Mouse (Mus musculus) testis, adult 2 months (tissue): Measurements from ENCODE around the gene Gm10842. TPM values are rescaled to one million over a fixed set of nuclear protein-coding genes. Genes with fewer than 3 reads are reported as not detected.

Experiments used
- H3K27ac ChIP-seq: fragments of 200-500 bp; 2 replicates; pipeline ENCODE4 v1.5.1; 2012; ENCODE audit warnings: low read depth, low read length; ENCODE audit not compliant: control insufficient read depth, insufficient read depth
- H3K27me3 ChIP-seq: fragments of 200-500 bp; 2 replicates; pipeline ENCODE4 v1.6.1; 2012; ENCODE audit warnings: mild to moderate bottlenecking, low read length, moderate library complexity; ENCODE audit not compliant: control insufficient read depth, insufficient read depth
- H3K36me3 ChIP-seq: fragments of 200-500 bp; 2 replicates; pipeline ENCODE4 v1.6.1; 2012; ENCODE audit warnings: mild to moderate bottlenecking, low read length; ENCODE audit not compliant: control insufficient read depth, insufficient read depth
- H3K4me1 ChIP-seq: fragments of 200-500 bp; 2 replicates; pipeline ENCODE4 v1.6.1; 2012; ENCODE audit warnings: low read length; ENCODE audit not compliant: control insufficient read depth, insufficient read depth
- H3K4me3 ChIP-seq: fragments of 200-500 bp; 2 replicates; pipeline ENCODE4 v1.5.1; 2012; ENCODE audit warnings: low read depth, mild to moderate bottlenecking, low read length, moderate library complexity, mixed read lengths; ENCODE audit not compliant: control insufficient read depth
- CTCF ChIP-seq: fragments of 200-500 bp; IDR thresholded peaks from 2 replicates; pipeline ENCODE4 v1.5.1; 2012; ENCODE audit warnings: low read depth, mild to moderate bottlenecking, inconsistent platforms, low read length, moderate library complexity; ENCODE audit not compliant: control insufficient read depth, insufficient read depth, insufficient replicate concordance
- POLR2A ChIP-seq: fragments of 200-500 bp; IDR thresholded peaks from 2 replicates; pipeline ENCODE4 v1.6.1; 2012; ENCODE audit warnings: low read depth, mild to moderate bottlenecking, inconsistent platforms, low read length, moderate library complexity; ENCODE audit not compliant: control insufficient read depth
- polyA plus RNA-seq: library from polyadenylated mRNA; depleted of rRNA; stranded (reverse); fragments of >200 nt; gene quantifications from 2 replicates; pipeline ENCODE4 v1.2.3, GENCODE M21; 2012

The Gm10842 gene
- polyA plus RNA-seq, 1 experiment: not detected

DNA sequence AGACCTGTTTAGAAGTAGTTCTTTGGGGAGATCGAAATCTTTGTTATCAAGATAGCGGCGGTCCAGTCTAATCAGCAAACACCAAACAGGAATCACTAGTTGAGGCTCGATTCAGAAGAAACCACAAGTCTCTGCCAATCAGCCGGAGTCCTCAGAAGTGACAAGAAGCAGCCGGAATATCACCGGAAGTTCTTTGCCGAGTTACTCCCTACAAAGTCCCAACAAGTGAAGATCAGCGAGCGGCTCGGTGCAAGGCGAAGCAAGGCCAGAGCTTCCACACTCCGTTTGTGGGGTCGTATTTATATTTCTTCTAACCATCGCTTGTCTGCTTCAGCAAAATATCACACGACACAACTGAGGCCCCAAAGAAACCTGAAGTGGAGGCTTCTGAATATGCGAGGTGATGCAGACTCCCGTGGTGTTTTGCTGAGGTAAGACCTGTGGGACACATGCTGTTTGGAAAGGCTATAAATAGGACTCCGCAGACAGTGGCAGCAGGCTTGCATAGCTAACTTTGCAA lies 10.1 kb downstream of the Gm10842 start:
- TF ChIP-seq POLR2A (no peak), CTCF (no peak)
- H3K27ac ChIP-seq: no peak overlapping the region
- no peak overlapping the region for H3K4me3 ChIP-seq
- no peaks in the 10 kb centered on the region for H3K27me3 ChIP-seq
- no peaks in the 10 kb centered on the region for H3K36me3 ChIP-seq
- H3K4me1 ChIP-seq: peaks cover 5% of the 10 kb centered on the region

GRCm38 (mm10) chr11:105158047-105158446 lies 11.4 kb downstream of the Gm10842 start:
- no peak for TF ChIP-seq CTCF
- TF ChIP-seq POLR2A: no peak
- H3K4me1 ChIP-seq: peaks cover 5% of the 10 kb centered on the region
- no peaks in the 10 kb centered on the region for H3K36me3 ChIP-seq
- no peak overlapping the region for H3K4me3 ChIP-seq
- no peaks in the 10 kb centered on the region for H3K27me3 ChIP-seq
- H3K27ac ChIP-seq: no peak overlapping the region

- peaks cover 5% of the 10 kb centered on the region for H3K4me1 ChIP-seq
- TF ChIP-seq POLR2A (no peak), CTCF (no peak)
- no peaks in the 10 kb centered on the region for H3K36me3 ChIP-seq
- no peak overlapping the region for H3K4me3 ChIP-seq
- H3K27ac ChIP-seq: no peak overlapping the region
- no peaks in the 10 kb centered on the region for H3K27me3 ChIP-seq
Observed at GRCm38 (mm10) chr11:105159673-105160360, 13.1 kb downstream of the Gm10842 start.

DNA sequence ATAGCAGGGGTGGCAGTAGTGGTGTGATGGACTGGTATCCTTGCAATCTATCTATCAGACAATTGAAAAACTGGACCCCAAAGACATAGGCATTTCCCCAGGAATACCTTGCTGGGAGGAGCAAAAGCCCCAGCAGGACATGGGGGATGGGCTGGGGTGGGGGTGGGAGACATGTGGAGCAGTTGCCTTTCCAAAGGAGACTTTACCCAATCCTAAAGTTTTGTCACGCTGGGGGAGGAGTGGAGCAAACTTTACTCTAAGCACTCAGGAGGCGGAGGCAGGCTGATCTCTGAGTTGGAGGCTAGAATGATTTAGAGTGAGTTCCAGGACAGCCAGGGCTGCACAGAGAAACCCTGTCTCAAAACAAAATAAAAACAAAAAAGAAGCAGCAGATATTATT lies 14.7 kb downstream of the Gm10842 start:
- Histone ChIP-seq H3K27ac (no peak overlapping the region), H3K27me3 (no peaks in the 10 kb centered on the region), H3K4me1 (peaks cover 4% of the 10 kb centered on the region), H3K4me3 (no peak overlapping the region), H3K36me3 (no peaks in the 10 kb centered on the region)
- TF ChIP-seq POLR2A (no peak), CTCF (no peak)

DNA sequence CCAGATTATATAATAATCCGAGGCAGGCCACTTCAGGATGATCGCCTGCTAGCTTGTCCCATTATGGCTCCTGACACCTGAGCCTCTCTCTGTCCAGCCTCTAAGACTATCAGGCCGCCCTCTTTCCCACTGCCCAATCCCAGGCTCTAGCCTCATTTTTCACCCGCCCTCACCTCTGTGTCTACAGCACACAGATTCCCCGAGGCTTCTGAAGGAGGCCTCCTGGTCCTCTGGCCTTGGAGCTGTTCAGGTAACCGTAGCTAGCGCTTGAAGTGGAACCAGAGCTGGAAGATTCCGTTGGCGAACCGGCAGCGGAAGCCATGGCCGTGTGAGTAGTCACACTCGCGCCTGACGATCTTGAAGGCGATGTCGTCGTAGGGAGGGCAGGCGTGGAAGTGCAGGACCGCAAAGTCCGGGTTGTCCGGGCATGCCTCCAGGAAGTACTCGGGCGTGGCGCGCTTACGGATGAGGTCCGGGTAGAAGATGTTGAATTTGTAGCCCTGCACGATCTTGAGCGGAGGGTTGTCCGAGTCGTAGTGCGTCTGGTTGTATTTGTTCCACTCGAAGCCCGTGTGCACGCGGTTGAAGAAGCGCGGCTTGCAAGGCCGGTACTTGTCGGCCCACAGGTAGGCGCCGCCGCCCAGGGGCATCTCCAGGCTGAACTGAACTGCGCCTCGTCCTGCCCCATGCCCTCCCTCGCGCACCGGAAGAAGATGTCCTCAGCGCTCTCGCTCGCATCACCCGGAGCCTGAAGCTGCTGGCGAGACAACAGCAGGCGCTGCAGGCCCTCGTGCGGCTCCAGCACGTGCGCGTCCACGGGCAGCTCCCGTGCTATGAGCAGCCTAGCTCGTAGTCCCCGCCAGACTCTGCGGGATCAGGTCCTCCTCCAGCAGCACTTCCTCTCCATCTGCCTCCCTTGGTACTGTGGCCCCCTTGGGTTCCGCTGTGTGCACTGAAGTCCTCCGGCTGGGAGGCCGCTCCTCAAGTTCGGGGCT lies 18.1 kb downstream of the Gm10842 start:
- Histone ChIP-seq H3K27ac (peak overlapping the region; percentile 74), H3K36me3 (no peaks in the 10 kb centered on the region), H3K4me1 (peaks cover 11% of the 10 kb centered on the region), H3K4me3 (peak overlapping the region; percentile 80), H3K27me3 (no peaks in the 10 kb centered on the region)
- TF ChIP-seq CTCF (no peak), POLR2A (peak; percentile 61; the same call in 1 of the 2 replicates)

- Histone ChIP-seq H3K27ac (no peak overlapping the region), H3K4me3 (peak overlapping the region; percentile 13; the same call in 1 of the 2 replicates)
- TF ChIP-seq POLR2A (no peak), CTCF (no peak)
Observed at GRCm38 (mm10) chr11:105166780-105167179, 20.1 kb downstream of the Gm10842 start.

DNA sequence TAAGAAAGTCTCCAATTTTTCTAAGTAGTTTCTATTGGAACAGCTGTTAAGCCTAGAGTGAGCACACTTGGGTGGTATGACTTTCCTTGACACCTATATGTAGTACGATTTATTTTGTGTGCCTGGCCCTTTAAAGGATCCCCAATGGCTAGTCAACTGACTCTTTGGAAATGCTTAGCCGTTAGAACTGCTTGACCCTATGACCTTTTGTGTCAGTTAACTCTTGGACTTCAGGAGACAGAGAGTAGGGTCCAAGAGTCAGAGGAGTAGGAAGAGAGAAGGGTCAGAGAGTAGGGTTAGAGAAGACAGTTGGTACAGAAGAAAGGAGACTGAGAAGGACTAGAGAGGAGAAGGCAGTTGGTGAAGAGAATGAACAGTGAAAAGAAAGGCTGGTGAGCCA lies 31.8 kb downstream of the Gm10842 start, which contains the start of gene Tlk2:
Gene Tlk2 (plus strand): TSS at position 292 of the 400 bp plus-strand sequence.
- peaks cover 8% of the 10 kb centered on the region; the same call in 1 of the 2 replicates for H3K4me1 ChIP-seq
- peaks cover 4% of the 10 kb centered on the region for H3K36me3 ChIP-seq
- TF ChIP-seq POLR2A: no peak
- no peak for TF ChIP-seq CTCF
- peak within 1 kb of the TSS; percentile 99 for H3K4me3 ChIP-seq
- H3K27ac ChIP-seq: peak within 1 kb of the TSS; percentile 89
- no peaks in the 10 kb centered on the region for H3K27me3 ChIP-seq

More at GRCm38 (mm10) chr11:105166780-105167179, 20.1 kb downstream of the Gm10842 start:
- no peaks in the 10 kb centered on the region for H3K27me3 ChIP-seq
- no peaks in the 10 kb centered on the region for H3K36me3 ChIP-seq
- peaks cover 11% of the 10 kb centered on the region for H3K4me1 ChIP-seq
